Mouse (Mus musculus): Measurements from ENCODE around the gene Nr1d1. TPM values are rescaled to one million over a fixed set of nuclear protein-coding genes. Genes with fewer than 3 reads are reported as not detected.
A peak's percentile ranks its signal among the peaks of the same experiment; 100 is the strongest.
"Not testable (repeated sequence)": the region's sequence is repeated elsewhere in the genome, so short reads cannot be mapped to it uniquely, and the experiment has no call there.

Nr1d1 gene
- polyA plus RNA-seq, 1 experiment from 2014 or later = 1.9 TPM

DNA sequence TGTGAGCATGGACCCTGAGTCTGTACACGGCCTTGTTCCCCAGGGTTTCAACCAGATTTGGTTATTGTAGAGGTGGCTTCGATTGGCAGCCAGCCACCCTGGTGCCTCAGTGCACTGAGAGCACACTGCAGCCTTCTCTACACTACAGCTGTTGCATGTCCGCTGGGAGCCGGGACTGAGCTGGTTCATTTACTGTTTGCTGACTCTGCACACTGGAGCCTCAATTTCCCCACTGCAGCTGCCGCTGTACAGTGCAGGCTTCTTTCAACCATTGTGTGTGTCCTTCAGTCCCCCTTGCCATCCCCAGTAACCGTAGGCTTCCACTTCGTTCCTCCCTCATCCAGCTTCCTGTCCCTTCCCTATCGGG is 35.1 kb downstream of the Nr1d1 start:
- peak; percentile 56 for ATAC-seq (ENCODE audit: low read depth)
- H3K9ac ChIP-seq (ENCODE audit: low read depth, low read length) = peak overlapping the region; percentile 93; the same call in 1 of the 2 replicates
- peak; percentile 80 for DNase-seq (ENCODE audit: low spot score)

DNA sequence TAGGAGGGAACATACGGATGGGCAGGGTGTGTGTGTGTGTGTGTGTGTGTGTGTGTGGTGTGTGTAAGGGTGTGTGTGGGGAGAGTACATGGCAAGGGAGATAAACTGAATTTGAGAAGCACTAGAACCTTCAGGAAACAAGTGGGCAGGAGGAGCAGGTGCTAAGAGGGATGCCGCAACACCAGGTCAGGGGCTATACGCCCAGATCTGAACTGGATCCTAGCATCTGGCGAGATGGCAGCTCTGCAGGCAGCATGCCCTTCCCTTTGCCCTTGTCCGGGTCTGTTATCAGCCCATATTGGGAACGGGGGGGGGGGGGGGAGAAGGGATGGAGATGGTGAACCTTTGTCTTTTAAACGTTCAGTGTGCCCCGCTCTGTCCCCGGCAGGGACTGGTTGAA is 36.2 kb downstream of the Nr1d1 start:
- ATAC-seq (ENCODE audit: low read depth) (no peak), DNase-seq (ENCODE audit: low spot score) (no peak)
- no peaks in the 10 kb centered on the region for H3K36me3 ChIP-seq (ENCODE audit: control insufficient read depth, insufficient read depth, low read length)
- no peak overlapping the region for H3K27ac ChIP-seq (replicated peaks; ENCODE audit: low read depth, low read length)
- H3K9me3 ChIP-seq (ENCODE audit: control insufficient read depth, low read length) = peaks cover 7% of the 10 kb centered on the region; the same call in 1 of the 2 replicates
- H3K4me3 ChIP-seq (ENCODE audit: low read depth, low read length) = no peak overlapping the region
- 78% methylated on average over 7 of the region's 9 CpGs for WGBS
- no peak overlapping the region for H3K4me2 ChIP-seq (ENCODE audit: low read depth, low read length)
- H3K4me1 ChIP-seq (ENCODE audit: control insufficient read depth, insufficient read depth, low read length) = peaks cover 25% of the 10 kb centered on the region
- H3K9ac ChIP-seq (ENCODE audit: low read depth, low read length) = no peak overlapping the region
- no peaks in the 10 kb centered on the region for H3K27me3 ChIP-seq (replicated peaks; ENCODE audit: control insufficient read depth, insufficient read depth, low read length)

More for the DNA sequence above, 35.1 kb downstream of the Nr1d1 start:
- Histone ChIP-seq H3K36me3 (ENCODE audit: control insufficient read depth, insufficient read depth, low read length) (no peaks in the 10 kb centered on the region), H3K9me3 (ENCODE audit: control insufficient read depth, low read length) (no peaks in the 10 kb centered on the region), H3K4me1 (ENCODE audit: control insufficient read depth, insufficient read depth, low read length) (peaks cover 36% of the 10 kb centered on the region), H3K27ac (replicated peaks; ENCODE audit: low read depth, low read length) (peak overlapping the region; percentile 91), H3K4me2 (ENCODE audit: low read depth, low read length) (peak overlapping the region; percentile 88), H3K27me3 (replicated peaks; ENCODE audit: control insufficient read depth, insufficient read depth, low read length) (no peaks in the 10 kb centered on the region), H3K4me3 (ENCODE audit: low read depth, low read length) (peak overlapping the region; percentile 99)
- WGBS = 11% methylated on average over 7 of the region's 8 CpGs

DNA sequence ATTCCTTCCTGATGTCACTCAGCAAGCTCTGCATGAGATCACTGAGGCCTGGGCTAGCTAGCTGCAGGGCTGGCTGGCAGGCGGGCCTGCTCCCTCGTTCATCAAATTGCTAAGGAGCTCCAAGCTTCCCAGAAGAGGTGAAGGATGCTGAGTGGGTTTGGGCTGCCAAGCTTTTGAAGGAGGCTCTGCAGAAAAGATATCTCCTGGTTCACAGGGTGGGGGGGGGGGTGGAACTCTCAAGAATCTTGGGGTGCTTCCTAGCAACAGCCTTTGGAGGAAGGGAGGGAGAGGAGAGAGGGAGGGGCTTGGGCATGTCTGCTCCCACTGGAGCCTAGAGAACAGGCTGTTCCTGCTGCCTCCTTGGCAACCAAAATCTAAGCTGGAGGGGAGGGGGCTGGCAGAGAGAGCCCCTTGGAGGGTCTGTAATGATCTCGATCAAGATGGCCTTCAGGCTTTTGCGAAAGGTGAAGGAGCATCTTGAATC is 36.7 kb downstream of the Nr1d1 start:
- no peak for DNase-seq (ENCODE audit: low spot score)
- H3K4me2 ChIP-seq (ENCODE audit: low read depth, low read length) = no peak overlapping the region
- no peak overlapping the region for H3K27ac ChIP-seq (replicated peaks; ENCODE audit: low read depth, low read length)
- H3K9me3 ChIP-seq (ENCODE audit: control insufficient read depth, low read length) = peaks cover 8% of the 10 kb centered on the region; the same call in 1 of the 2 replicates
- no peak overlapping the region for H3K9ac ChIP-seq (ENCODE audit: low read depth, low read length)
- 48% methylated on average over 4 of the region's 4 CpGs for WGBS
- peaks cover 20% of the 10 kb centered on the region for H3K4me1 ChIP-seq (ENCODE audit: control insufficient read depth, insufficient read depth, low read length)
- no peaks in the 10 kb centered on the region for H3K36me3 ChIP-seq (ENCODE audit: control insufficient read depth, insufficient read depth, low read length)
- H3K4me3 ChIP-seq (ENCODE audit: low read depth, low read length) = no peak overlapping the region
- H3K27me3 ChIP-seq (replicated peaks; ENCODE audit: control insufficient read depth, insufficient read depth, low read length) = no peaks in the 10 kb centered on the region
- no peak for ATAC-seq (ENCODE audit: low read depth)

DNA sequence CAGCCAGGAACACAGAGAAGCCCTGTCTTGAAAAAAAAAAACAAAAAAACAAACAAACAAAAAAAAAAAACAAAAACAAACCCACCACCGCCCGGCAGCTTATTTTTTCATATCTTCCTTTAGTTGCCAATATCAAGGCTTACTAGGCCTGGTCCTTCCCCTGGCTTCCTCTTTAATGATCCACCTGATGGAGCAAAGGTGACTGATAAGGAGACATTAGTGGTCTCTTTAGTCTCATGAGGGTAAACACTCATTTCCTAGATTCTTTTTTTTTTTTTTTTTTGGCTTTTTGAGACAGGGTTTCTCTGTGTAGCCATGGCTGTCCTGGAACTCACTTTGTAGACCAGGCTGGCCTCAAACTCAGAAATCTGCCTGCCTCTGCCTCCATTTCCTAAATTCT is 37.9 kb downstream of the Nr1d1 start:
- H3K9ac ChIP-seq (ENCODE audit: low read depth, low read length); H3K36me3 ChIP-seq (ENCODE audit: control insufficient read depth, insufficient read depth, low read length); H3K27me3 ChIP-seq (replicated peaks; ENCODE audit: control insufficient read depth, insufficient read depth, low read length); ATAC-seq (ENCODE audit: low read depth); H3K9me3 ChIP-seq (ENCODE audit: control insufficient read depth, low read length); H3K27ac ChIP-seq (replicated peaks; ENCODE audit: low read depth, low read length); DNase-seq (ENCODE audit: low spot score); H3K4me2 ChIP-seq (ENCODE audit: low read depth, low read length); H3K4me3 ChIP-seq (ENCODE audit: low read depth, low read length): not testable (repeated sequence)
- peaks cover 12% of the 10 kb centered on the region; the same call in 1 of the 2 replicates for H3K4me1 ChIP-seq (ENCODE audit: control insufficient read depth, insufficient read depth, low read length)
- WGBS = 95% methylated on average over 2 of the region's 2 CpGs

DNA sequence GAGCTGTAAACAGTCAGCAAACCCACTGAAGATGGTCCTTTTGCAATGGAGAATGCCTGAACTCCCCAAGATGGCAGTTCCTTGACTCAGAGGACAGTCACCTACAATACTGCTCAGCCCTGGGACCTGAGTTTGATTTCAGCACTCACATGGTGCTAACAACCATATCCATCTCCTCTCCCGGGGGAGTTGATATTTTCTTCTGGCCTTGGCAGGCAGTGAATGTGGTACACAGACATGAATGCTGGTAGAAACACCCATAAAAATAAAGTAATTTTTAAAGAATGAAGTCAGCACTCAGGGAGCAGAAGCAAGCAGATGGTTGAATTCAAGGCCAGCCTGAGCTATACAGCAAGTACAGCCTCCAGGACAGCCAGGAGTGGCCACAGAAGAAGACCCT is 39.0 kb downstream of the Nr1d1 start:
- DNase-seq (ENCODE audit: low spot score) = no peak
- H3K4me2 ChIP-seq (ENCODE audit: low read depth, low read length) = no peak overlapping the region
- WGBS = 96% methylated on average over 1 of the region's 1 CpGs
- no peaks in the 10 kb centered on the region for H3K27me3 ChIP-seq (replicated peaks; ENCODE audit: control insufficient read depth, insufficient read depth, low read length)
- H3K36me3 ChIP-seq (ENCODE audit: control insufficient read depth, insufficient read depth, low read length) = no peaks in the 10 kb centered on the region
- peaks cover 8% of the 10 kb centered on the region; the same call in 1 of the 2 replicates for H3K9me3 ChIP-seq (ENCODE audit: control insufficient read depth, low read length)
- H3K4me1 ChIP-seq (ENCODE audit: control insufficient read depth, insufficient read depth, low read length) = peaks cover 18% of the 10 kb centered on the region
- H3K27ac ChIP-seq (replicated peaks; ENCODE audit: low read depth, low read length) = no peak overlapping the region
- no peak overlapping the region for H3K9ac ChIP-seq (ENCODE audit: low read depth, low read length)
- H3K4me3 ChIP-seq (ENCODE audit: low read depth, low read length) = no peak overlapping the region
- ATAC-seq (ENCODE audit: low read depth) = no peak

DNA sequence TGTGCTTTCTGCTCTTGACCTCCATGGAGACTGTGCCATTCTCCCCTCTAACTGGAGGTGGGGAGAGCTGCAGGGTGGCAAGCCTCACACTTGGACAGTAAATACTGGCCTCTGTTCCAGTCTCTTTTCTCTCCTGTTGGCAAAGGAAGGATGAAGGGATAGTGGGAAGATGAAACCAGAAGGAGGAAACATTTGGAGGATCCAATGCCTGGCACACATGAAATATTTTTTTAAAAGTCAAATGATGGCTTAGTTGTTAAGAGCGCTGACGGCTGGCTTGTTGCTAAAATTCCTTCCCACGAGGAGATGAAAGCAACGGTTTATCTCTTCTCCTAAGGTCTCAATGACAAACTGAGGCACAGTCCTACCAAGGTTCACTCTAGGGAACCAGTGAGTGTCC is 40.0 kb downstream of the Nr1d1 start:
- H3K9ac ChIP-seq (ENCODE audit: low read depth, low read length) = no peak overlapping the region
- H3K4me3 ChIP-seq (ENCODE audit: low read depth, low read length) = no peak overlapping the region
- ATAC-seq (ENCODE audit: low read depth) (no peak), DNase-seq (ENCODE audit: low spot score) (no peak)
- peaks cover 18% of the 10 kb centered on the region for H3K4me1 ChIP-seq (ENCODE audit: control insufficient read depth, insufficient read depth, low read length)
- H3K9me3 ChIP-seq (ENCODE audit: control insufficient read depth, low read length) = peaks cover 8% of the 10 kb centered on the region; the same call in 1 of the 2 replicates
- no peaks in the 10 kb centered on the region for H3K27me3 ChIP-seq (replicated peaks; ENCODE audit: control insufficient read depth, insufficient read depth, low read length)
- H3K27ac ChIP-seq (replicated peaks; ENCODE audit: low read depth, low read length) = no peak overlapping the region
- no peaks in the 10 kb centered on the region for H3K36me3 ChIP-seq (ENCODE audit: control insufficient read depth, insufficient read depth, low read length)
- no peak overlapping the region for H3K4me2 ChIP-seq (ENCODE audit: low read depth, low read length)
- 91% methylated on average over 4 of the region's 4 CpGs for WGBS

DNA sequence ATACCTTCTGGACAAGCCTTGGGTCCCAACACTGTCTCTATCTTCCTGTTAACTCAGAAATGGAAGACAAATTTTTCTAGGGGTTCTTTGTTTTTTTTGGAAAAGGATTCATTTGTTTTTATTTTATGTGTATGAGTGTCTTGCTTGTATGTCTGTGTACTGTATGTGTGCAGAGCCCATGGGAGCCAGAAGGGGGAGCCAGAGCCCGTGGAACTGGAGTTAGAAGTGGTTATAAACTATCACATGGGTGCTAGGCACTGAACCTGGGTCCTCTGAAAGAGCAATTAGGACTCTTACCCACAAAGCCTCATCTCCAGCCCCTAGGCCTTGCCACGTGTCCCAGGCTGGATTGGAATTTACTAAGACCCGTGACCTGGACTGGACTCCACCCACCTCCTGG is 41.1 kb downstream of the Nr1d1 start:
- H3K9me3 ChIP-seq (ENCODE audit: control insufficient read depth, low read length) = peaks cover 8% of the 10 kb centered on the region; the same call in 1 of the 2 replicates
- 73% methylated on average over 3 of the region's 3 CpGs for WGBS
- H3K27ac ChIP-seq (replicated peaks; ENCODE audit: low read depth, low read length) = no peak overlapping the region
- no peak overlapping the region for H3K9ac ChIP-seq (ENCODE audit: low read depth, low read length)
- peaks cover 21% of the 10 kb centered on the region for H3K4me1 ChIP-seq (ENCODE audit: control insufficient read depth, insufficient read depth, low read length)
- ATAC-seq (ENCODE audit: low read depth) (no peak), DNase-seq (ENCODE audit: low spot score) (no peak)
- no peaks in the 10 kb centered on the region for H3K36me3 ChIP-seq (ENCODE audit: control insufficient read depth, insufficient read depth, low read length)
- no peaks in the 10 kb centered on the region for H3K27me3 ChIP-seq (replicated peaks; ENCODE audit: control insufficient read depth, insufficient read depth, low read length)
- no peak overlapping the region for H3K4me3 ChIP-seq (ENCODE audit: low read depth, low read length)
- H3K4me2 ChIP-seq (ENCODE audit: low read depth, low read length) = no peak overlapping the region

DNA sequence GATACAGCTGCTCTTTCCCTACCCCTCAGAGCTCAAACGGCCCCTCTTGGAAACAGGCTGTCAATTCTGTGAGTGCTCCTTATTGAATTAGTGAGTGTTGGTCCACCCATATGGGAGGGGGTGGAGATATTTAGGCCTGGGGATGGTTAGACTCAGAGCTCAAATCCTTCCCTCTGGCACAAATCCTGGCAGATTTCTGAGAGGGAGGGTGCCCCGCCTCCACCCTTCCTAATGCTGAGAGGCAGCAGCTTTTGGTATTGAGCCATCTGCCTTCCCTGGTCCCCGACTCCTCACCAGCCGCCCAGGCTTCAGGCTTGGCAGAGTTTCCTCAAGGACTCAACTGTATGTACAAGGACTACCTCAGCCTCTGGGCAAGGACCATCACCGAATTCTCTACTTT is 44.0 kb downstream of the Nr1d1 start:
- ATAC-seq (ENCODE audit: low read depth) = peak; percentile 39; the same call in 1 of the 2 replicates
- H3K27me3 ChIP-seq (replicated peaks; ENCODE audit: control insufficient read depth, insufficient read depth, low read length) = no peaks in the 10 kb centered on the region
- WGBS = 58% methylated on average over 5 of the region's 5 CpGs
- H3K9ac ChIP-seq (ENCODE audit: low read depth, low read length) = peak overlapping the region; percentile 40; the same call in 1 of the 2 replicates
- no peak overlapping the region for H3K4me3 ChIP-seq (ENCODE audit: low read depth, low read length)
- peak; percentile 88 for DNase-seq (ENCODE audit: low spot score)
- H3K36me3 ChIP-seq (ENCODE audit: control insufficient read depth, insufficient read depth, low read length) = peaks cover 14% of the 10 kb centered on the region
- H3K4me2 ChIP-seq (ENCODE audit: low read depth, low read length) = peak overlapping the region; percentile 25
- H3K4me1 ChIP-seq (ENCODE audit: control insufficient read depth, insufficient read depth, low read length) = peaks cover 26% of the 10 kb centered on the region
- H3K27ac ChIP-seq (replicated peaks; ENCODE audit: low read depth, low read length) = peak overlapping the region; percentile 62
- peaks cover 8% of the 10 kb centered on the region; the same call in 1 of the 2 replicates for H3K9me3 ChIP-seq (ENCODE audit: control insufficient read depth, low read length)

DNA sequence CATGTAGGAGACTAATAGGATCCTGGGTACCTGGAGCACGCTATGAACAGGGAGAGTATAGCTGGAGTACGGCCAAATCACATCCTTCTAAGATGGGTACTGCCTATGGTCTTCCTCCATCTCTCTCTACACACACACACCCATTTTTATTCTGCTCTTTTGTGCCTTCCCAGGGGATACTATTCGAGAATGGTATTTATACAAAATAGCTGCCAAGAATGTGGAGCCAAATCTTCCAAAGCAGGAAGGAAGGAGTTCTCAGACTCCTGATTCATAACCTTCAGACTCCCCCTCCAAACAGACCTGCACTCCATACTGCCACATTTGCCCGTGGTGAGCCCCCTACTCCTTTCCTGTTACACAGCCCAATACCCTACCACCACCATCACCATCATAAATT is 44.4 kb downstream of the Nr1d1 start:
- Histone ChIP-seq H3K36me3 (ENCODE audit: control insufficient read depth, insufficient read depth, low read length) (peaks cover 18% of the 10 kb centered on the region), H3K4me2 (ENCODE audit: low read depth, low read length) (peak overlapping the region; percentile 25), H3K27ac (replicated peaks; ENCODE audit: low read depth, low read length) (peak overlapping the region; percentile 62), H3K9ac (ENCODE audit: low read depth, low read length) (no peak overlapping the region), H3K4me1 (ENCODE audit: control insufficient read depth, insufficient read depth, low read length) (peaks cover 26% of the 10 kb centered on the region), H3K4me3 (ENCODE audit: low read depth, low read length) (no peak overlapping the region), H3K9me3 (ENCODE audit: control insufficient read depth, low read length) (peaks cover 8% of the 10 kb centered on the region; the same call in 1 of the 2 replicates), H3K27me3 (replicated peaks; ENCODE audit: control insufficient read depth, insufficient read depth, low read length) (no peaks in the 10 kb centered on the region)
- DNase-seq (ENCODE audit: low spot score) (no peak), ATAC-seq (ENCODE audit: low read depth) (0 out of 2 replicates have a peak, but pooled peaks have one; percentile 3)
- WGBS = 56% methylated on average over 4 of the region's 4 CpGs
